Mouse (Mus musculus) stomach, embryonic 14.5 days (tissue): Measurements from ENCODE around the gene Snrnp35. TPM values are rescaled to one million over a fixed set of nuclear protein-coding genes. Genes with fewer than 3 reads are reported as not detected.
A peak's percentile ranks its signal among the peaks of the same experiment; 100 is the strongest.

Experiments used
- ATAC-seq: fragments of 200-750 bp; cut with Nextera tagmentation; 2 replicates; pipeline ENCODE4 v1.8.0; 2017; ENCODE audit warnings: low read depth, moderate TSS enrichment; ENCODE audit not compliant: insufficient number of reproducible peaks, insufficient read depth, low FRiP score
- H3K27ac ChIP-seq: fragments of 300-500 bp; sonication (generic); 2 replicates; pipeline ENCODE4 v1.5.1; 2014; ENCODE audit warnings: mild to moderate bottlenecking, low read length, moderate library complexity, mixed read lengths
- H3K27me3 ChIP-seq: fragments of 300-500 bp; sonication (generic); 2 replicates; pipeline ENCODE4 v1.6.1; 2014; ENCODE audit warnings: low read length, control low read depth, mixed read lengths; ENCODE audit not compliant: control insufficient read depth, insufficient read depth
- H3K36me3 ChIP-seq: fragments of 300-500 bp; sonication (generic); 2 replicates; pipeline ENCODE4 v1.6.1; 2014; ENCODE audit warnings: mild to moderate bottlenecking, control low read depth, low read length, moderate library complexity, mixed read lengths; ENCODE audit not compliant: control insufficient read depth, insufficient read depth
- H3K4me1 ChIP-seq: fragments of 300-500 bp; sonication (generic); 2 replicates; pipeline ENCODE4 v1.6.1; 2014; ENCODE audit warnings: low read length, control low read depth, mixed read lengths; ENCODE audit not compliant: control insufficient read depth, insufficient read depth
- H3K4me2 ChIP-seq: fragments of 300-500 bp; sonication (generic); replicated peaks from 2 replicates; pipeline ENCODE4 v1.6.1; 2014; ENCODE audit warnings: low read depth, low read length, control low read depth
- H3K4me3 ChIP-seq: fragments of 300-500 bp; sonication (generic); 2 replicates; pipeline ENCODE4 v1.5.1; 2014; ENCODE audit warnings: low read depth, low read length, control low read depth
- H3K9ac ChIP-seq: fragments of 300-500 bp; sonication (generic); replicated peaks from 2 replicates; pipeline ENCODE4 v1.6.1; 2014; ENCODE audit warnings: low read depth, mild to moderate bottlenecking, control low read depth, low read length, moderate library complexity, mixed read lengths
- H3K9me3 ChIP-seq: fragments of 300-500 bp; sonication (generic); 2 replicates; pipeline ENCODE4 v1.6.1; 2016; ENCODE audit warnings: low read depth, low read length, control low read depth; ENCODE audit not compliant: control insufficient read depth
- WGBS: fragments of 180-500 bp; shearing (Covaris S2); extraction: QIAGEN DNeasy Blood & Tissue Kit; methylation state at CpG from one replicate; pipeline ENCODE4 v1.1.7; 2014; 5-methylcytosine and 5-hydroxymethylcytosine counted together
- polyA plus RNA-seq: library from polyadenylated mRNA; unstranded; fragments of >200 nt; fragmentation: Nextera tagmentation; extraction: Ambion mirVana; gene quantifications from 2 replicates; pipeline ENCODE4 v1.2.1, GENCODE M21; 2014

Gene Snrnp35
- polyA plus RNA-seq, 1 experiment from 2014 or later: 11.5 TPM

GRCm38 (mm10) chr5:124509742-124510237 is 26.9 kb downstream of the Snrnp35 start:
- Histone ChIP-seq H3K9me3 (no peaks in the 10 kb centered on the region), H3K4me2 (no peak overlapping the region), H3K4me1 (peaks cover 14% of the 10 kb centered on the region; the same call in 1 of the 2 replicates), H3K36me3 (peaks cover 17% of the 10 kb centered on the region), H3K4me3 (no peak overlapping the region), H3K27ac (0 out of 2 replicates have a peak overlapping the region, but pooled peaks have one; percentile 2), H3K27me3 (no peaks in the 10 kb centered on the region), H3K9ac (no peak overlapping the region)
- 52% methylated on average over 12 of the region's 12 CpGs for WGBS
- ATAC-seq: 0 out of 2 replicates have a peak, but pooled peaks have one; percentile 24

- Histone ChIP-seq H3K4me3 (no peak overlapping the region), H3K4me1 (peaks cover 14% of the 10 kb centered on the region; the same call in 1 of the 2 replicates), H3K27me3 (no peaks in the 10 kb centered on the region), H3K36me3 (peaks cover 19% of the 10 kb centered on the region), H3K9ac (no peak overlapping the region), H3K9me3 (no peaks in the 10 kb centered on the region), H3K27ac (no peak overlapping the region), H3K4me2 (no peak overlapping the region)
- 80% methylated on average over 10 of the region's 10 CpGs for WGBS
- no peak for ATAC-seq
Measured at GRCm38 (mm10) chr5:124510536-124511050, 27.7 kb downstream of the Snrnp35 start.

GRCm38 (mm10) chr5:124515789-124516188 is 32.9 kb downstream of the Snrnp35 start:
- Histone ChIP-seq H3K4me1 (no peaks in the 10 kb centered on the region), H3K9ac (no peak overlapping the region), H3K27ac (no peak overlapping the region), H3K27me3 (no peaks in the 10 kb centered on the region), H3K9me3 (no peaks in the 10 kb centered on the region), H3K4me2 (no peak overlapping the region), H3K36me3 (peaks cover 30% of the 10 kb centered on the region), H3K4me3 (no peak overlapping the region)
- ATAC-seq: no peak
- 85% methylated on average over 5 of the region's 5 CpGs for WGBS

- no peak overlapping the region for H3K4me2 ChIP-seq
- no peak overlapping the region for H3K27ac ChIP-seq
- ATAC-seq: no peak
- peaks cover 30% of the 10 kb centered on the region for H3K36me3 ChIP-seq
- 95% methylated on average over 10 of the region's 10 CpGs for WGBS
- H3K4me1 ChIP-seq: no peaks in the 10 kb centered on the region
- H3K27me3 ChIP-seq: no peaks in the 10 kb centered on the region
- no peak overlapping the region for H3K4me3 ChIP-seq
- H3K9me3 ChIP-seq: no peaks in the 10 kb centered on the region
- H3K9ac ChIP-seq: no peak overlapping the region
Measured at GRCm38 (mm10) chr5:124518648-124519047, 35.7 kb downstream of the Snrnp35 start.

GRCm38 (mm10) chr5:124521588-124521987 is 38.7 kb downstream of the Snrnp35 start:
- H3K9me3 ChIP-seq: no peaks in the 10 kb centered on the region
- no peak overlapping the region for H3K4me3 ChIP-seq
- no peak overlapping the region for H3K4me2 ChIP-seq
- H3K27me3 ChIP-seq: no peaks in the 10 kb centered on the region
- H3K9ac ChIP-seq: no peak overlapping the region
- H3K36me3 ChIP-seq: peaks cover 16% of the 10 kb centered on the region
- 83% methylated on average over 4 of the region's 4 CpGs for WGBS
- no peak overlapping the region for H3K27ac ChIP-seq
- no peaks in the 10 kb centered on the region for H3K4me1 ChIP-seq
- ATAC-seq: no peak

- H3K4me3 ChIP-seq: no peak overlapping the region
- H3K4me2 ChIP-seq: no peak overlapping the region
- 95% methylated on average over 8 of the region's 8 CpGs for WGBS
- H3K9me3 ChIP-seq: no peaks in the 10 kb centered on the region
- no peaks in the 10 kb centered on the region for H3K4me1 ChIP-seq
- no peak for ATAC-seq
- H3K27ac ChIP-seq: no peak overlapping the region
- H3K27me3 ChIP-seq: no peaks in the 10 kb centered on the region
- H3K9ac ChIP-seq: no peak overlapping the region
- H3K36me3 ChIP-seq: peaks cover 16% of the 10 kb centered on the region
Measured at GRCm38 (mm10) chr5:124523032-124523431, 40.1 kb downstream of the Snrnp35 start.

GRCm38 (mm10) chr5:124524943-124525342 is 42.0 kb downstream of the Snrnp35 start:
- no peak overlapping the region for H3K4me3 ChIP-seq
- no peak overlapping the region for H3K9ac ChIP-seq
- WGBS: 88% methylated on average over 5 of the region's 5 CpGs
- no peaks in the 10 kb centered on the region for H3K9me3 ChIP-seq
- no peaks in the 10 kb centered on the region for H3K27me3 ChIP-seq
- H3K4me2 ChIP-seq: no peak overlapping the region
- no peak for ATAC-seq
- H3K36me3 ChIP-seq: peaks cover 9% of the 10 kb centered on the region; the same call in 1 of the 2 replicates
- peaks cover 17% of the 10 kb centered on the region for H3K4me1 ChIP-seq
- no peak overlapping the region for H3K27ac ChIP-seq

- H3K4me1 ChIP-seq: peaks cover 26% of the 10 kb centered on the region
- H3K36me3 ChIP-seq: no peaks in the 10 kb centered on the region
- ATAC-seq: no peak
- no peaks in the 10 kb centered on the region for H3K27me3 ChIP-seq
- H3K4me2 ChIP-seq: peak overlapping the region; percentile 80
- H3K9me3 ChIP-seq: no peaks in the 10 kb centered on the region
- WGBS: 60% methylated on average over 4 of the region's 4 CpGs
- no peak overlapping the region for H3K27ac ChIP-seq
- peak overlapping the region; percentile 69; the same call in 1 of the 2 replicates for H3K4me3 ChIP-seq
- no peak overlapping the region for H3K9ac ChIP-seq
Measured at GRCm38 (mm10) chr5:124528351-124528750, 45.4 kb downstream of the Snrnp35 start.

GRCm38 (mm10) chr5:124528791-124529190 is 45.9 kb downstream of the Snrnp35 start:
- Histone ChIP-seq H3K27me3 (no peaks in the 10 kb centered on the region), H3K4me3 (peak overlapping the region; percentile 69), H3K27ac (peak overlapping the region; percentile 36; the same call in 1 of the 2 replicates), H3K4me1 (peaks cover 26% of the 10 kb centered on the region), H3K4me2 (peak overlapping the region; percentile 80), H3K9me3 (no peaks in the 10 kb centered on the region), H3K36me3 (no peaks in the 10 kb centered on the region), H3K9ac (0 out of 2 replicates have a peak overlapping the region, but pooled peaks have one; percentile 28)
- no peak for ATAC-seq
- 21% methylated on average over 9 of the region's 9 CpGs for WGBS
